Mouse (Mus musculus): ENCODE results near the gene March2. TPM values are rescaled to one million over a fixed set of nuclear protein-coding genes. Genes with fewer than 3 reads are reported as not detected.
A peak's percentile ranks its signal among the peaks of the same experiment; 100 is the strongest.

Gene March2
- total RNA-seq, 4 experiments from 2014 or later = 126 to 160 (median 136) TPM

- no peak for DNase-seq (ENCODE audit: low spot score)
These were observed 665 bp upstream of the March2 start for GRCm38 (mm10) chr17:33718944-33719725.

GRCm38 (mm10) chr17:33717982-33718381, 488 bp downstream of the March2 start:
- DNase-seq (ENCODE audit: low spot score) = no peak

- no peak for DNase-seq (ENCODE audit: low spot score)
These were observed 1.2 kb downstream of the March2 start for GRCm38 (mm10) chr17:33717246-33717645.

GRCm38 (mm10) chr17:33714779-33715178, 3.7 kb downstream of the March2 start:
- no peak for DNase-seq (ENCODE audit: low spot score)

- DNase-seq (ENCODE audit: low spot score) = no peak
These were observed 5.2 kb downstream of the March2 start for GRCm38 (mm10) chr17:33713271-33713670.

- no peak for DNase-seq (ENCODE audit: low spot score)
These were observed 8.6 kb downstream of the March2 start for GRCm38 (mm10) chr17:33709834-33710233.

- no peak for DNase-seq (ENCODE audit: low spot score)
These were observed 15.4 kb downstream of the March2 start for GRCm38 (mm10) chr17:33703091-33703490.

- no peak for DNase-seq (ENCODE audit: low spot score)
These were observed 16.3 kb downstream of the March2 start for GRCm38 (mm10) chr17:33702178-33702577.

- DNase-seq (ENCODE audit: low spot score) = no peak
These were observed 23.0 kb downstream of the March2 start for GRCm38 (mm10) chr17:33695471-33695870.

GRCm38 (mm10) chr17:33686760-33687159, 31.7 kb downstream of the March2 start, which contains the start of gene Hnrnpm:
Gene Hnrnpm, minus strand, starts transcription at chr17:33686860.
- no peak for DNase-seq (ENCODE audit: low spot score)

GRCm38 (mm10) chr17:33685249-33685653, 33.2 kb downstream of the March2 start:
- peak; percentile 96 for DNase-seq (ENCODE audit: low spot score)

- DNase-seq (ENCODE audit: low spot score) = peak; percentile 35
These were observed 33.7 kb downstream of the March2 start for GRCm38 (mm10) chr17:33684671-33685231.

GRCm38 (mm10) chr17:33681767-33682166, 36.7 kb downstream of the March2 start:
- DNase-seq (ENCODE audit: low spot score) = no peak

GRCm38 (mm10) chr17:33678771-33679170, 39.7 kb downstream of the March2 start:
- no peak for DNase-seq (ENCODE audit: low spot score)

GRCm38 (mm10) chr17:33676086-33676485, 42.4 kb downstream of the March2 start:
- no peak for DNase-seq (ENCODE audit: low spot score)

GRCm38 (mm10) chr17:33675452-33675851, 43.0 kb downstream of the March2 start:
- peak; percentile 35 for DNase-seq (ENCODE audit: low spot score)

GRCm38 (mm10) chr17:33673837-33674236, 44.6 kb downstream of the March2 start:
- DNase-seq (ENCODE audit: low spot score) = no peak

- DNase-seq (ENCODE audit: low spot score) = no peak
These were observed 48.8 kb downstream of the March2 start for GRCm38 (mm10) chr17:33669681-33670080.

- DNase-seq (ENCODE audit: low spot score) = no peak
These were observed 51.7 kb downstream of the March2 start for GRCm38 (mm10) chr17:33666813-33667212.

- DNase-seq (ENCODE audit: low spot score) = no peak
These were observed 68.5 kb downstream of the March2 start for GRCm38 (mm10) chr17:33649781-33650475.

- no peak for DNase-seq (ENCODE audit: low spot score)
These were observed 73.4 kb downstream of the March2 start for GRCm38 (mm10) chr17:33645073-33645472.

GRCm38 (mm10) chr17:33644068-33644467, 74.4 kb downstream of the March2 start:
- no peak for DNase-seq (ENCODE audit: low spot score)

- no peak for DNase-seq (ENCODE audit: low spot score)
These were observed 78.7 kb downstream of the March2 start for GRCm38 (mm10) chr17:33639743-33640142.
